Mouse (Mus musculus) forebrain, embryonic 14.5 days (tissue): ENCODE measurements at regions not wholly inside any gene's neighbourhood (a gene's known extent, or its start where the extent isn't known, plus 50 kb on each side); places are given as distances from the start of the nearest gene placed in this dataset.

ENCODE experiments used
- ATAC-seq: fragments of 200-750 bp; cut with Nextera tagmentation; 2 replicates; pipeline ENCODE4 v1.8.0; 2017; ENCODE audit warnings: mild to moderate bottlenecking, moderate library complexity
- DNase-seq: peaks from one replicate; pipeline ENCODE4 v3.0.0-alpha.2; 2015; ENCODE audit warnings: low spot score
- H3K27ac ChIP-seq: fragments of 300-500 bp; sonication (generic); 2 replicates; pipeline ENCODE4 v1.5.1; 2014; ENCODE audit warnings: low read depth, mild to moderate bottlenecking, control low read depth, low read length, moderate library complexity
- H3K27me3 ChIP-seq: fragments of 300-500 bp; sonication (generic); replicated peaks from 2 replicates; pipeline ENCODE4 v1.6.1; 2014; ENCODE audit warnings: low read length, control low read depth, mixed read lengths; ENCODE audit not compliant: control insufficient read depth, insufficient read depth
- H3K36me3 ChIP-seq: fragments of 300-500 bp; sonication (generic); 2 replicates; pipeline ENCODE4 v1.6.1; 2014; ENCODE audit warnings: low read length, control low read depth; ENCODE audit not compliant: control insufficient read depth, insufficient read depth
- H3K4me1 ChIP-seq: fragments of 300-500 bp; sonication (generic); 2 replicates; pipeline ENCODE4 v1.6.1; 2014; ENCODE audit warnings: antibody characterized with exemption, low read length, control low read depth; ENCODE audit not compliant: control insufficient read depth, insufficient read depth
- H3K4me2 ChIP-seq: fragments of 300-500 bp; sonication (generic); 2 replicates; pipeline ENCODE4 v1.6.1; 2014; ENCODE audit warnings: mild to moderate bottlenecking, control low read depth, low read length
- H3K4me3 ChIP-seq: fragments of 300-500 bp; sonication (generic); 2 replicates; pipeline ENCODE4 v1.5.1; 2014; ENCODE audit warnings: low read depth, low read length, control low read depth
- H3K9ac ChIP-seq: fragments of 300-500 bp; sonication (generic); 2 replicates; pipeline ENCODE4 v1.6.1; 2014; ENCODE audit warnings: mild to moderate bottlenecking, low read length, control low read depth, moderate library complexity
- H3K9me3 ChIP-seq: fragments of 300-500 bp; sonication (generic); replicated peaks from 2 replicates; pipeline ENCODE4 v1.6.1; 2016; ENCODE audit warnings: low read length, control low read depth, mixed read lengths; ENCODE audit not compliant: control insufficient read depth
- WGBS: fragments of 180-500 bp; shearing (Covaris S2); extraction: QIAGEN DNeasy Blood & Tissue Kit; methylation state at CpG from one replicate; pipeline ENCODE4 v1.1.7; 2014; 5-methylcytosine and 5-hydroxymethylcytosine counted together

DNA sequence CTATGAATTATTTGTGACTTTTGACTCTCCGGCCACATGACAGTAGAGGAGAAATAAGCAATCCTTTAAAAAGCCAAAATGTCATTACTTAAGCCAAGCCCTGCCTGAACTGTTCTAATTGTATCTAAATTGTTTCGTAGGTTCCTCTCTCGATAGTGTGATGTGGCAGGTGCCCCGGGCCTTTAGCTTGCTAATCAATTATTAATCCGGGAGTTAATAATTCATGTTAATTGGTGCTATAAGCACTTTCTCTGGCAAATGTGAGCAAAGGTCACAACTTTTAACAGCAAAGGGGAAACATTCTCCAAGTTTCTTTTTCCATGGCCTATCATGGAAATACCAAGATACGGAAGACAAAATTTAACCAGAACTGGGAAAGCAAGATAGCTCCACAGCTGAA is 235.9 kb downstream of the Setd4 start:
- H3K4me3 ChIP-seq: no peak overlapping the region
- ATAC-seq (no peak), DNase-seq (no peak)
- no peak overlapping the region for H3K27ac ChIP-seq
- peaks cover 7% of the 10 kb centered on the region; the same call in 1 of the 2 replicates for H3K4me1 ChIP-seq
- no peaks in the 10 kb centered on the region for H3K9me3 ChIP-seq
- H3K36me3 ChIP-seq: no peaks in the 10 kb centered on the region
- WGBS: 94% methylated on average over 6 of the region's 6 CpGs
- no peaks in the 10 kb centered on the region for H3K27me3 ChIP-seq
- H3K9ac ChIP-seq: no peak overlapping the region
- no peak overlapping the region for H3K4me2 ChIP-seq

DNA sequence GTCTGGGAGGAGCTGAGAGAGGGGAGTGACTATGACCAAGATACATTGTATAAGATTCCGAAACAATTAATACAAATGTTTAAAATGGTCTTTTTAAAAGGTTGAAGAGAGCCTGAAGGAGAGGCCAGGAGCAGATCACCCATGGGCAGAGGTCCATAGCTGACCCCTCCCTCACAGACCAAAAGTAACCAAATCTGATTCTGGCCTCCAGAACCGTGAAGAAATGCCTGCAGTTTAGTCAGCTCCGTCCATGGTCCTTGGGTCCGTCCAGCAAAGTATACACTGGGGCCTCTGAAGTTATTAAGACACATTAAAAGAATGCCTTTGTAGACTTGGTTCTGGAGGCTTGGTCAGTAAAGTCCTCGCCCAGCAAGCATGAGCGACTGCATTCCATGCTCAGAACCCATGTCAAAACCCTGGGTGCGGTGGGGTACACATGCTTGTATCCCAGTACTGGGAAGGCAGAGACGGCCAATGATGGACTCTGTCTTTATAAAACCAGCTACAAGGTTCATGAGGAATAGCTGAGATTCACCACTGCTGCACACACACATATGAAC is 236.5 kb downstream of the Setd4 start:
- WGBS: 93% methylated on average over 8 of the region's 8 CpGs
- H3K4me1 ChIP-seq: peaks cover 7% of the 10 kb centered on the region; the same call in 1 of the 2 replicates
- no peak for DNase-seq
- H3K36me3 ChIP-seq: no peaks in the 10 kb centered on the region
- H3K27me3 ChIP-seq: no peaks in the 10 kb centered on the region
- H3K4me3 ChIP-seq: no peak overlapping the region
- H3K27ac ChIP-seq: no peak overlapping the region
- no peaks in the 10 kb centered on the region for H3K9me3 ChIP-seq
- H3K9ac ChIP-seq: no peak overlapping the region
- no peak overlapping the region for H3K4me2 ChIP-seq
- ATAC-seq: no peak

DNA sequence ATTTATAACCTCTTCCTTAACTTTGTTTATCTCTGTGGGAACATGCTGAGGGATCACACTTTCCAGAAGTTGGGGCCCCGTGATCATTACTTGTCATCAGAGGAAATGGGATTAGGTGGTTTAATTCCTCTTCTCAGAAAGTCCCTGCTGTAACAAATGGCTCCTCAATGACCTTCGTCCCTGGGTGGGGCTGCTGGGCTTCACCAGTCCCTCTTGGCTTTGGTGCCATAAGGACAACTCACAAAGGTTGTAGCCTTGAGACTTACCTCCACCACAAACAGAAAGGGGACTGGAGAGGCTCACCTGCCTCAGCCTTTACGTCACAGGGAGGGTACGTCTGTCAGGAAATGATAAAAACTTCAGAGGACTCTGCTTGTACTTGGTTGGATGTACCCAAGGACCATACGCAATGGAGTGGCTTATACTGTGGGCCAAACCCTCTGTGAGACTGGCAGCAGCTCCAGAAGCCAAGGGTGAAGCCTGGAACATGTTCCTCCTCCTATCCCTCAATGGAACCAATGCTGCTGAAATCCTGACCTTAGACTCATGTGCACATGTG is 237.4 kb downstream of the Setd4 start:
- no peaks in the 10 kb centered on the region for H3K27me3 ChIP-seq
- no peaks in the 10 kb centered on the region for H3K36me3 ChIP-seq
- H3K4me1 ChIP-seq: peaks cover 7% of the 10 kb centered on the region; the same call in 1 of the 2 replicates
- ATAC-seq: no peak
- no peak for DNase-seq
- no peaks in the 10 kb centered on the region for H3K9me3 ChIP-seq
- no peak overlapping the region for H3K4me2 ChIP-seq
- no peak overlapping the region for H3K27ac ChIP-seq
- no peak overlapping the region for H3K9ac ChIP-seq
- 85% methylated on average over 5 of the region's 5 CpGs for WGBS
- H3K4me3 ChIP-seq: no peak overlapping the region

DNA sequence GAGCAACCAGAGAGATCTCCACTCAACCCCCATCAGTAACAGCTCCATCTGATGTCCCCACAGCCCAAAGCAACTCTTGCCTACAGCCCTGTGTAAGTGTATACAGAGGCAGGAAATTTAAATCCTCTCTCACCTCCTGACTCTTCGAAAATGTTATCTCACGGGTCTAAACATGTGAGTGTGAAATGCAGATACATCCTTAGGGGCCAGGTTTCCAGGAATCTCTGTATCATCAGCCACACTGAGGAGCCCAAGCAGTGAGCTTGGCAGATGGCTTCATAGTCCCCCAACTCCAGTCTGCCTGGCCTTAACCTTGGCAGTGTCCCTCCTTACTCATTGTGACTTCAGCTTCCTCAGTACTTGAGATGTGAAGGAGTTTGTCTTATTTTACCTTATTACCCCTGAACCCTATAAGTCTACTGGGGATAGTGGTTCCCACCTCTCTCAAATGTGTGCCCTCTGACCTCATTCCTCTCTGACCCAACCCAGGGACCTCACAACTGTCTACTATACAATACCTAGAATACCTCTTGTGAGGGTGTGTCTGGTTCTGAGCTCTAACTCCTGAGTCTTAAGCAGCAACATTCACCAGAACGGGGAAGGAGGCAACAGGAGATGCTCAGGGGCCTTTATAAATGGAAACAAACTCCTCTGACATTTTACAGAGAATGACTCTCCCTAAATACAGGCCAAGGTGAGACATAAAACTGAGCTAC is 238.5 kb downstream of the Setd4 start:
- 82% methylated on average over 3 of the region's 3 CpGs for whole genome bisulfite sequencing
- peaks cover 7% of the 10 kb centered on the region; the same call in 1 of the 2 replicates for H3K4me1 ChIP-seq

DNA sequence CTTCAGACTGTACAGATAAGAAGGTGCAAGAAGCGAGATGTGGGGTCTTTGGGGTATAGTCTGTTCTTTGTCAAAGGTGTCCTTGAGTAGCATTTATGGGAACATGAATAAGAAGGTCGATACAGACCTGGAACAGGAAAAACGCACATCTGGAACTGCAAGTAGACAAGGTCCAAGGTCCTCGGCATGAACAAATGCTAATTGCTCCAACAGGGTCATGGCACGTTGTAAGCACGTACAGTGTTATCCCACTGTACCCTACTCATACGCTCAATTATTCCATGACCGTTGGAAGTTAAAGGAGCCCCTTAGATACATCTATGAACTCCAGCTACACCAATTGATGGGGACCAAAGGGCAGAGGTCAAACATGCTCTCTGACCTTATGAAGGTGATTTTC is 244.1 kb downstream of the Setd4 start:
- Histone ChIP-seq H3K4me1 (no peaks in the 10 kb centered on the region), H3K4me3 (no peak overlapping the region), H3K36me3 (no peaks in the 10 kb centered on the region), H3K9me3 (no peaks in the 10 kb centered on the region), H3K9ac (no peak overlapping the region), H3K27ac (no peak overlapping the region), H3K4me2 (no peak overlapping the region), H3K27me3 (no peaks in the 10 kb centered on the region)
- DNase-seq (no peak), ATAC-seq (no peak)
- WGBS: 93% methylated on average over 8 of the region's 8 CpGs

More for the DNA sequence above, 238.5 kb downstream of the Setd4 start:
- Histone ChIP-seq H3K9me3 (no peaks in the 10 kb centered on the region), H3K27me3 (no peaks in the 10 kb centered on the region), H3K27ac (no peak overlapping the region), H3K4me3 (no peak overlapping the region), H3K4me2 (no peak overlapping the region), H3K36me3 (no peaks in the 10 kb centered on the region), H3K9ac (no peak overlapping the region)
- ATAC-seq: no peak
- no peak for DNase-seq

DNA sequence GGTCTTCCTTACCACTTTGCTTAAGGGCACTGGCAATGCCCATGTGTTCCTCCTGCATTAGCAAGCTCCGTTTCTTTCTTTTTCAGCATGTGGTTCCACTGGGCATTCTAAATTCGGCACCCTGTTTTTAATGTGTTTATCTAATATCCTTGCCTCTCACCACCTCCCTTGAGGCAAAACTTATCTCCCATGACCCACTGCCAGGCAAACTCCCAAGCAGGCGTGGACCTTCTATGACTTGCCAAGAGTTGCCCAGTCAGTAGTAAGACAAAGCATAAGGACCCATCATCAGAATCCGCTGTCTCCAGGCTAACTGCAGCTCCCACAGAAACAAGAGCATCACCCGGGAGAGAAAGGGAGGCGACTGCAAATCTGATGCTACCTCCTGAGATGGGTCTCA is 245.2 kb downstream of the Setd4 start:
- 90% methylated on average over 6 of the region's 6 CpGs for WGBS
- no peak for DNase-seq

DNA sequence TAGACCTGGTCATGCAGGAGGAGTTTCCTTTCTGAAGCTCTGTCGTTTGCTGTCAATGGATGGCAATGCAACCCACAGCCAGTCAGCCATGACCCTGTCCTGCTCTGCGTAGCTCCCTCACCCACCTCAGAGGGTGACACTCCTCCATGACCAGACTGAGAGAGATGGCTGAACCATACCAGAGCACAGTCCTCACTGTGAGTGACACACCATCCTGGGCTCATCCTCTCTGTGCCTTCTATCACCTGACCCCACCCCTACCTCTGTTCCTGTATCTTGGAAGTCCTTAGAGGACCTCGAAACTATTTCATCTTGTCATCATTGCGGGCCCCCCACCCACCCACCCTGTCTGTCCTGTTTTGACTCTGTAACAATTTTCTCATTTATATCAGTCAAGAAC is 245.7 kb downstream of the Setd4 start:
- 89% methylated on average over 4 of the region's 4 CpGs for WGBS
- ATAC-seq: no peak

More for the DNA sequence above, 245.2 kb downstream of the Setd4 start:
- H3K27me3 ChIP-seq: no peaks in the 10 kb centered on the region
- H3K9ac ChIP-seq: no peak overlapping the region
- H3K27ac ChIP-seq: no peak overlapping the region
- H3K4me3 ChIP-seq: no peak overlapping the region
- no peaks in the 10 kb centered on the region for H3K4me1 ChIP-seq
- ATAC-seq: no peak
- H3K4me2 ChIP-seq: no peak overlapping the region
- no peaks in the 10 kb centered on the region for H3K9me3 ChIP-seq
- no peaks in the 10 kb centered on the region for H3K36me3 ChIP-seq

DNA sequence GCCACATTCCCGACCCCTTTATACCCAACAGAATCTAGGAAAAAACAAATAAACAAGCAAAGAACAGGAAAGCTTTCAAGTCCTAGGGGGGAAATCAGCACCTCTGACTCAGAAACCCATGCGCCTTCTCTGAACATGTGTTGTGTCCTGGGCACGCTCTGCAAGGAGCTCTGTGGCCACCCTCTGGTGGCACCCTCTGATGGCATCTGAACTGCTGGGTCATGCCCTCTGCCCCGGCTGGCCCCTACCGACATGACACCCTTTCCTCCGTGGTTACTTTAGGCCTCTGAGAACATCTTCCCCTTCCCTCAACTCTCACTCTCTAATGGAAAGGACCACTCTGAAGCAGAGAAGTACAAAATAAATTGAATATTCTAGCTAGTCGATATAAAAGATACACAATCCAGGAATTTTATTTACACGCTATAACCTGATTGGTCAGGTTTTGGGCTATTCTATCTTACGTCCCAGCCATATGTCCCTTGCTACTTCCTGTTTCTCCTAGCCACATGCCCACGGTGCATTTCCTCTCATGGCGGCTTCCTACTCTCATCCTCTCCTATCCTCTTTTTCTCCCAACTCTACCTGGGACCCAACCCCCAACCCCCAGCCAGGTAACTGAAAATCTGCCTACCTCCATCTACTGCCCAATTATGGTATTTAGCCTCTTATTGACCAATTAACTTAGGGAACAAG is 248.5 kb downstream of the Setd4 start:
- WGBS: 93% methylated on average over 11 of the region's 11 CpGs
- no peak overlapping the region for H3K4me3 ChIP-seq
- no peak for DNase-seq
- H3K36me3 ChIP-seq: no peaks in the 10 kb centered on the region
- H3K27ac ChIP-seq: no peak overlapping the region
- H3K4me1 ChIP-seq: no peaks in the 10 kb centered on the region
- no peak overlapping the region for H3K9ac ChIP-seq
- no peaks in the 10 kb centered on the region for H3K27me3 ChIP-seq
- no peak overlapping the region for H3K4me2 ChIP-seq
- no peak for ATAC-seq
- H3K9me3 ChIP-seq: no peaks in the 10 kb centered on the region

More for the DNA sequence above, 245.7 kb downstream of the Setd4 start:
- Histone ChIP-seq H3K4me3 (no peak overlapping the region), H3K27me3 (no peaks in the 10 kb centered on the region), H3K27ac (no peak overlapping the region), H3K4me2 (no peak overlapping the region), H3K36me3 (no peaks in the 10 kb centered on the region), H3K9ac (no peak overlapping the region), H3K4me1 (no peaks in the 10 kb centered on the region), H3K9me3 (no peaks in the 10 kb centered on the region)
- DNase-seq: no peak

DNA sequence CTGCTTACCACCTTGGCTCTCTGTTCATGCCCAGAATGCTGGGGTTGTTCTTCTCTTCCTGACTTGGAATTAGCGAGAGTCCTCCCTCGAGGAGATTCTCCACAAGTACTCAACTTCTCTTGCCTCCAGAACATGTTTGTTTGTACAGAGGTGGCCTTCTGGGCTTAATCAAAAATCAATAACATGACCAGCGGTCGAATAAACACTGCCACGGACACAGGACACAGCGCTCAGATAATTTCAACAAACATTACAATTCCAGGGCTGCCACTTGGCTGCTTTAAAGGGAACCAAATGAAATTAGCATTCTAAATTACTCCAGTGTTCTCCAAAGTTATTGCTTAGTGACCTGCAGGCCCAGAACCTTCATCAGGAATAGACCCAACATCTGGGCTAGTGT is 249.9 kb downstream of the Setd4 start:
- no peaks in the 10 kb centered on the region for H3K36me3 ChIP-seq
- no peaks in the 10 kb centered on the region for H3K4me1 ChIP-seq
- ATAC-seq: no peak
- H3K27ac ChIP-seq: no peak overlapping the region
- H3K4me2 ChIP-seq: no peak overlapping the region
- no peaks in the 10 kb centered on the region for H3K9me3 ChIP-seq
- H3K27me3 ChIP-seq: no peaks in the 10 kb centered on the region
- DNase-seq: no peak
- 88% methylated on average over 6 of the region's 6 CpGs for WGBS
- H3K9ac ChIP-seq: no peak overlapping the region
- no peak overlapping the region for H3K4me3 ChIP-seq
